Mouse (Mus musculus): ENCODE results near the gene Hist1h2af.
"Not testable (repeated sequence)": the region's sequence is repeated elsewhere in the genome, so short reads cannot be mapped to it uniquely, and the experiment has no call there.

Hist1h2af gene

GRCm38 (mm10) chr13:23554925-23555838 lies 21.5 kb downstream of the Hist1h2af start:
- peak; percentile 67 to 71 for DNase-seq (ENCODE audit: low spot score in 2 of 2)

GRCm38 (mm10) chr13:23555839-23556416 lies 22.2 kb downstream of the Hist1h2af start:
- DNase-seq (ENCODE audit: low spot score in 2 of 2): peak in 1 of 2 experiments; percentile 48

- DNase-seq (ENCODE audit: low spot score in 2 of 2): no peak
These were observed 23.2 kb downstream of the Hist1h2af start for GRCm38 (mm10) chr13:23556906-23557305.

- DNase-seq (ENCODE audit: low spot score in 2 of 2): not testable (repeated sequence)
These were observed 27.0 kb downstream of the Hist1h2af start for GRCm38 (mm10) chr13:23560699-23561098.

- not testable (repeated sequence) for DNase-seq (ENCODE audit: low spot score in 2 of 2)
These were observed 27.8 kb downstream of the Hist1h2af start for GRCm38 (mm10) chr13:23561531-23561882.

GRCm38 (mm10) chr13:23561883-23562659 lies 28.4 kb downstream of the Hist1h2af start, which contains the start of gene Hist1h3e:
TSS of gene Hist1h3e (minus strand) at chr13:23562369.
- peak; percentile 93 to 94 for DNase-seq (ENCODE audit: low spot score in 2 of 2)

GRCm38 (mm10) chr13:23562699-23563462 lies 29.2 kb downstream of the Hist1h2af start:
- no peak for DNase-seq (ENCODE audit: low spot score in 2 of 2)

GRCm38 (mm10) chr13:23564482-23564881 lies 30.8 kb downstream of the Hist1h2af start:
- no peak for DNase-seq (ENCODE audit: low spot score in 2 of 2)

GRCm38 (mm10) chr13:23570261-23571021 lies 36.7 kb downstream of the Hist1h2af start:
- not testable (repeated sequence) for DNase-seq (ENCODE audit: low spot score in 2 of 2)

GRCm38 (mm10) chr13:23571022-23571503 lies 37.4 kb downstream of the Hist1h2af start, which contains the start of the genes Hist1h2ae and Hist1h2bg:
TSS of gene Hist1h2ae (minus strand) at chr13:23571220.
TSS of gene Hist1h2bg (plus strand) at chr13:23571396.
- DNase-seq (ENCODE audit: low spot score in 2 of 2): peak; percentile 58 to 66

- DNase-seq (ENCODE audit: low spot score in 2 of 2): not testable (repeated sequence)
These were observed 38.0 kb downstream of the Hist1h2af start for GRCm38 (mm10) chr13:23571504-23572217.

- DNase-seq (ENCODE audit: low spot score in 2 of 2): no peak
These were observed 38.7 kb downstream of the Hist1h2af start for GRCm38 (mm10) chr13:23572218-23573033.

- not testable (repeated sequence) for DNase-seq (ENCODE audit: low spot score in 2 of 2)
These were observed 39.6 kb downstream of the Hist1h2af start for GRCm38 (mm10) chr13:23573034-23573897.

- peak; percentile 78 to 87 for DNase-seq (ENCODE audit: low spot score in 2 of 2)
These were observed 40.3 kb downstream of the Hist1h2af start, which contains the start of the genes Hist1h2bf and Hist1h2ad for GRCm38 (mm10) chr13:23573898-23574524. TSS of gene Hist1h2bf (minus strand) at chr13:23574196. TSS of gene Hist1h2ad (plus strand) at chr13:23574381.

- not testable (repeated sequence) for DNase-seq (ENCODE audit: low spot score in 2 of 2)
These were observed 41.0 kb downstream of the Hist1h2af start for GRCm38 (mm10) chr13:23574546-23575170.

GRCm38 (mm10) chr13:23575271-23575851 lies 41.7 kb downstream of the Hist1h2af start, which contains the start of gene Hist1h3d:
TSS of gene Hist1h3d (plus strand) at chr13:23575763.
- DNase-seq (ENCODE audit: low spot score in 2 of 2): peak; percentile 20 to 49
